Mouse (Mus musculus) hindbrain, embryonic 10.5 days (tissue): ENCODE data around the gene Tmem219. TPM values are rescaled to one million over a fixed set of nuclear protein-coding genes. Genes with fewer than 3 reads are reported as not detected.
"Not testable (repeated sequence)": the region's sequence is repeated elsewhere in the genome, so short reads cannot be mapped to it uniquely, and the experiment has no call there.

Experiments used
- DNase-seq: peaks from one replicate; pipeline ENCODE4 v3.0.0-alpha.2; 2017; ENCODE audit warnings: low spot score
- H3K27ac ChIP-seq: fragments of 300-500 bp; sonication (generic); 2 replicates; pipeline ENCODE4 v1.5.1; 2016; ENCODE audit warnings: mild to moderate bottlenecking, moderate library complexity
- H3K27me3 ChIP-seq: fragments of 300-500 bp; sonication (generic); 2 replicates; pipeline ENCODE4 v1.6.1; 2016; ENCODE audit warnings: mild to moderate bottlenecking; ENCODE audit not compliant: poor library complexity, insufficient read depth, severe bottlenecking
- H3K36me3 ChIP-seq: fragments of 300-500 bp; sonication (generic); 2 replicates; pipeline ENCODE4 v1.6.1; 2016; ENCODE audit warnings: mild to moderate bottlenecking, moderate library complexity
- H3K4me1 ChIP-seq: fragments of 300-500 bp; sonication (generic); replicated peaks from 2 replicates; pipeline ENCODE4 v1.6.1; 2016; ENCODE audit warnings: mild to moderate bottlenecking
- H3K4me3 ChIP-seq: fragments of 300-500 bp; sonication (generic); 2 replicates; pipeline ENCODE4 v1.5.1; 2016; ENCODE audit warnings: mild to moderate bottlenecking, moderate library complexity
- H3K9me3 ChIP-seq: fragments of 300-500 bp; sonication (generic); 2 replicates; pipeline ENCODE4 v1.6.1; 2016; ENCODE audit warnings: mild to moderate bottlenecking, moderate library complexity
- WGBS: fragments of 180-500 bp; shearing (Covaris S2); methylation state at CpG from one replicate; pipeline ENCODE4 v1.1.7; 2016; 5-methylcytosine and 5-hydroxymethylcytosine counted together
- polyA plus RNA-seq: library from polyadenylated mRNA; unstranded; fragments of >200 nt; fragmentation: Nextera tagmentation; extraction: Ambion mirVana; gene quantifications from 2 replicates; pipeline ENCODE4 v1.2.1, GENCODE M21; 2016

The Tmem219 gene
- polyA plus RNA-seq, 1 experiment from 2014 or later = 37.9 TPM

- Histone ChIP-seq H3K27ac (no peak overlapping the region), H3K27me3 (no peaks in the 10 kb centered on the region; the same call in 1 of the 2 replicates), H3K36me3 (no peaks in the 10 kb centered on the region; the same call in 1 of the 2 replicates), H3K4me3 (peak overlapping the region; percentile 3; the same call in 1 of the 2 replicates), H3K4me1 (peaks cover 63% of the 10 kb centered on the region), H3K9me3 (no peaks in the 10 kb centered on the region)
- DNase-seq = no peak
- WGBS = 85% methylated on average over 4 of the region's 4 CpGs
Measured at GRCm38 (mm10) chr7:126919973-126920372, 2.7 kb downstream of the Tmem219 start.

- H3K9me3 ChIP-seq, H3K36me3 ChIP-seq, DNase-seq, H3K27ac ChIP-seq, H3K27me3 ChIP-seq, H3K4me3 ChIP-seq: not testable (repeated sequence)
- H3K4me1 ChIP-seq = peaks cover 53% of the 10 kb centered on the region
- WGBS = 49% methylated on average over 4 of the region's 4 CpGs
Measured at GRCm38 (mm10) chr7:126918356-126918755, 4.4 kb downstream of the Tmem219 start.

GRCm38 (mm10) chr7:126914844-126915243 is 7.9 kb downstream of the Tmem219 start:
- DNase-seq = no peak
- Histone ChIP-seq H3K27ac (no peak overlapping the region), H3K9me3 (no peaks in the 10 kb centered on the region), H3K27me3 (no peaks in the 10 kb centered on the region; the same call in 1 of the 2 replicates), H3K4me3 (no peak overlapping the region), H3K36me3 (peaks cover 14% of the 10 kb centered on the region), H3K4me1 (peaks cover 24% of the 10 kb centered on the region)
- 92% methylated on average over 3 of the region's 3 CpGs for WGBS

- no peak overlapping the region for H3K4me3 ChIP-seq
- H3K27ac ChIP-seq = no peak overlapping the region
- no peaks in the 10 kb centered on the region for H3K27me3 ChIP-seq
- WGBS = 83% methylated on average over 3 of the region's 3 CpGs
- peaks cover 31% of the 10 kb centered on the region for H3K36me3 ChIP-seq
- H3K4me1 ChIP-seq = no peaks in the 10 kb centered on the region
- H3K9me3 ChIP-seq = no peaks in the 10 kb centered on the region
- DNase-seq = no peak
Measured at GRCm38 (mm10) chr7:126905590-126905989, 17.1 kb downstream of the Tmem219 start.

GRCm38 (mm10) chr7:126899781-126900180 is 22.9 kb downstream of the Tmem219 start:
- WGBS = 95% methylated on average over 9 of the region's 9 CpGs
- not testable (repeated sequence) for DNase-seq, H3K9me3 ChIP-seq, H3K27ac ChIP-seq, H3K4me3 ChIP-seq, H3K27me3 ChIP-seq
- Histone ChIP-seq H3K36me3 (peaks cover 24% of the 10 kb centered on the region), H3K4me1 (peaks cover 19% of the 10 kb centered on the region)

GRCm38 (mm10) chr7:126898102-126898990 is 24.4 kb downstream of the Tmem219 start:
- WGBS = 11% methylated on average over 37 of the region's 37 CpGs
- Histone ChIP-seq H3K4me3 (peak overlapping the region; percentile 68), H3K9me3 (0 out of 2 replicates have a peak, but pooled peaks cover 4% of the 10 kb centered on the region), H3K4me1 (peaks cover 19% of the 10 kb centered on the region), H3K27me3 (no peaks in the 10 kb centered on the region), H3K36me3 (peaks cover 36% of the 10 kb centered on the region), H3K27ac (peak overlapping the region; percentile 89)
- peak; percentile 97 for DNase-seq

- H3K27ac ChIP-seq = peak overlapping the region; percentile 89
- H3K9me3 ChIP-seq = 0 out of 2 replicates have a peak, but pooled peaks cover 4% of the 10 kb centered on the region
- WGBS = 28% methylated on average over 16 of the region's 16 CpGs
- DNase-seq = no peak
- H3K27me3 ChIP-seq = no peaks in the 10 kb centered on the region
- H3K4me3 ChIP-seq = peak overlapping the region; percentile 68
- H3K36me3 ChIP-seq = peaks cover 42% of the 10 kb centered on the region
- H3K4me1 ChIP-seq = peaks cover 19% of the 10 kb centered on the region
Measured at GRCm38 (mm10) chr7:126897390-126898101, 25.2 kb downstream of the Tmem219 start.

- Histone ChIP-seq H3K4me1 (peaks cover 19% of the 10 kb centered on the region), H3K36me3 (peaks cover 46% of the 10 kb centered on the region), H3K27me3 (no peaks in the 10 kb centered on the region), H3K27ac (peak overlapping the region; percentile 12; the same call in 1 of the 2 replicates), H3K9me3 (0 out of 2 replicates have a peak, but pooled peaks cover 4% of the 10 kb centered on the region), H3K4me3 (no peak overlapping the region)
- 91% methylated on average over 5 of the region's 5 CpGs for WGBS
- DNase-seq = no peak
Measured at GRCm38 (mm10) chr7:126896912-126897311, 25.8 kb downstream of the Tmem219 start.

- no peak overlapping the region for H3K4me3 ChIP-seq
- WGBS = 53% methylated on average over 7 of the region's 7 CpGs
- peak overlapping the region; percentile 50; the same call in 1 of the 2 replicates for H3K27ac ChIP-seq
- peaks cover 57% of the 10 kb centered on the region for H3K36me3 ChIP-seq
- no peaks in the 10 kb centered on the region for H3K27me3 ChIP-seq
- H3K9me3 ChIP-seq = no peaks in the 10 kb centered on the region
- no peak for DNase-seq
- H3K4me1 ChIP-seq = peaks cover 17% of the 10 kb centered on the region
Measured at GRCm38 (mm10) chr7:126888852-126889251, 33.9 kb downstream of the Tmem219 start.

GRCm38 (mm10) chr7:126887281-126887680 is 35.4 kb downstream of the Tmem219 start:
- Histone ChIP-seq H3K9me3 (no peaks in the 10 kb centered on the region), H3K4me1 (peaks cover 33% of the 10 kb centered on the region), H3K27me3 (no peaks in the 10 kb centered on the region), H3K4me3 (no peak overlapping the region), H3K27ac (no peak overlapping the region), H3K36me3 (peaks cover 44% of the 10 kb centered on the region)
- no peak for DNase-seq
- 90% methylated on average over 5 of the region's 5 CpGs for WGBS

- Histone ChIP-seq H3K4me1 (peaks cover 51% of the 10 kb centered on the region), H3K27me3 (no peaks in the 10 kb centered on the region), H3K27ac (peak within 1 kb of the TSS; percentile 94), H3K36me3 (peaks cover 42% of the 10 kb centered on the region), H3K9me3 (no peaks in the 10 kb centered on the region), H3K4me3 (peak within 1 kb of the TSS; percentile 79)
- DNase-seq = peak; percentile 99
- under 1% methylated on average over 56 of the region's 56 CpGs for WGBS
Measured at GRCm38 (mm10) chr7:126884286-126885164, 38.2 kb downstream of the Tmem219 start, which contains the start of gene Taok2. Gene Taok2, minus strand, starts transcription at chr7:126884703.

- H3K27me3 ChIP-seq = no peaks in the 10 kb centered on the region
- H3K27ac ChIP-seq = peak overlapping the region; percentile 94
- DNase-seq = peak; percentile 40
- H3K4me3 ChIP-seq = peak overlapping the region; percentile 79
- under 1% methylated on average over 15 of the region's 15 CpGs for WGBS
- H3K36me3 ChIP-seq = peaks cover 44% of the 10 kb centered on the region
- peaks cover 46% of the 10 kb centered on the region for H3K4me1 ChIP-seq
- H3K9me3 ChIP-seq = no peaks in the 10 kb centered on the region
Measured at GRCm38 (mm10) chr7:126883731-126884181, 39.0 kb downstream of the Tmem219 start.
